Mouse (Mus musculus): ENCODE measurements at regions not wholly inside any gene's neighbourhood (a gene's known extent, or its start where the extent isn't known, plus 50 kb on each side); places are given as distances from the start of the nearest gene placed in this dataset.

DNA sequence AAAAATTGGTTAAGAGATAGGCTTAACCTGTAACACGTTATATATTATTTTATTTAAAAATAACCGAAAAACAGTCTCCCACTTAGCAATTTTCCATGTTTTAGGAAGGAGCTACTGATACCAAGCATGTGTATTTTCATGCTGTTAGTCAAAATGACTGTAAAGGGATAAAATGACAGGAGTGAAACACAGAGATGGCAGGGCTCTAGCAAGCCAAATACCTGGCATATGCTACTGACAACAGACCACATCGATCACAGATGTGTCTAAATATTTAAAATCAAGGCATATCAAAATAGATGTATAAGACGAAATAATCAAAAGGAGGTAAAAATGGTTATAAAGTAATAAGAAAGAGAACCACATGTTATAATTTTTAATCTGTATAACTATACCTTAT, 231.0 kb upstream of the Cnr1 start:
- TF ChIP-seq POLR2A (IDR thresholded peaks at IDR 0.05; ENCODE audit: low read depth, low read length) (no peak), CTCF (IDR thresholded peaks at IDR 0.05; ENCODE audit: extremely low read depth, insufficient read depth, insufficient read length, insufficient replicate concordance) (no peak)

Measured in spleen, adult 2 months (tissue).